Mouse (Mus musculus) ES-Bruce4 (cell line): ENCODE measurements at regions not wholly inside any gene's neighbourhood (a gene's known extent, or its start where the extent isn't known, plus 50 kb on each side); places are given as distances from the start of the nearest gene placed in this dataset.

Source experiments
- H3K27ac ChIP-seq: 2 replicates; pipeline ENCODE4 v1.5.1; 2012; ENCODE audit warnings: low read length, inconsistent platforms; ENCODE audit not compliant: insufficient read depth
- H3K27me3 ChIP-seq: 2 replicates; pipeline ENCODE4 v1.6.1; 2012; ENCODE audit warnings: mild to moderate bottlenecking, low read length, inconsistent platforms; ENCODE audit not compliant: control insufficient read depth, poor library complexity, insufficient read depth, severe bottlenecking
- H3K36me3 ChIP-seq: 2 replicates; pipeline ENCODE4 v1.6.1; 2012; ENCODE audit warnings: inconsistent platforms, mild to moderate bottlenecking, low read length, moderate library complexity; ENCODE audit not compliant: control insufficient read depth, poor library complexity, insufficient read depth, severe bottlenecking
- H3K4me1 ChIP-seq: one replicate; pipeline ENCODE4 v1.8.1; 2011; ENCODE audit warnings: low read length; ENCODE audit not compliant: control insufficient read depth, insufficient read depth
- H3K4me3 ChIP-seq: 2 replicates; pipeline ENCODE4 v1.5.1; 2011; ENCODE audit warnings: low read depth, mild to moderate bottlenecking, low read length
- H3K9ac ChIP-seq: 2 replicates; pipeline ENCODE4 v1.6.1; 2012; ENCODE audit warnings: low read depth, mild to moderate bottlenecking, inconsistent platforms; ENCODE audit not compliant: poor library complexity, severe bottlenecking
- H3K9me3 ChIP-seq: replicated peaks from 2 replicates; pipeline ENCODE4 v1.6.1; 2012; ENCODE audit warnings: mild to moderate bottlenecking, low read length, inconsistent platforms; ENCODE audit not compliant: control insufficient read depth, poor library complexity, insufficient read depth, severe bottlenecking
- CTCF ChIP-seq: IDR thresholded peaks from one replicate; pipeline ENCODE4 v1.8.1; 2011; ENCODE audit warnings: low read depth, low read length
- EP300 ChIP-seq: IDR thresholded peaks from 2 replicates; pipeline ENCODE4 v1.6.1; 2011; ENCODE audit warnings: low read depth, low read length; ENCODE audit not compliant: insufficient read depth
- POLR2A ChIP-seq: IDR thresholded peaks from one replicate; pipeline ENCODE4 v1.8.1; 2011; ENCODE audit warnings: low read length; ENCODE audit not compliant: insufficient read depth

DNA sequence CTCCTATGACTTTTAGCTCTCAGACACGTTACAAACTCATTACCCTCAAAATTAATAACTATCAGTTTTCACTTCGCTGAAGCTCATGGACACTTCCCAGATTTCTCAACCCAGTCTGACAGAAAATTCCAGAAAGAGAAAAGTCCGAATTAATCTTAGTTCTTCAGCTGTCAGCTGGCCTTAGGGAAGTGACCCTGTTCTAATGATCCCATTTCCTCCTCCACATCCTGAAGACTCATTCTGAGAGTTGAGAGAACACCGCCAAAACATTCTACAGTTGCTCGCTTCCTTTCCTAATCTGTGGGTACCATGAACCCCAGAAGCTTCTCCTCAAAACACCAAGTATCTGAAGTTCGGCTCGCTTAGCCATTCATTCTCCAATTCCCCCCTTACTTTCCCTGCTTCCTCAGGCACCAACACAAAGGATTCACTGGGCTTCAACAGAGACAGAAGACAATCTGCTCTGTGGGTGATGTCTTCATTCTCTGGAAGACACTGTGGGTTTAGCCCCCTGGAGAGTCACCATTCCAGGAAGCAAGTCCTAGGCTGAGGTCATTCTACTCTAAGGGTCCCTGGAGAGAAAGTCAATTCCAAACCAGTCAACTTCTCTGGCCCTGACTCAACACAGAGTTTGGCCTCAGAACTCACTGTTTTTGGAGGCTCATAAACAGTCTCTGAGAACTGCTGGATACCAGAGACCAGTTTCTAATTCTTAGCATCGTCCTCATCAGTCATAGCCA is 81.2 kb downstream of the Polr2m start:
- Histone ChIP-seq H3K4me3 (no peak overlapping the region), H3K4me1 (no peaks in the 10 kb centered on the region), H3K9ac (no peak overlapping the region), H3K27me3 (no peaks in the 10 kb centered on the region), H3K36me3 (no peaks in the 10 kb centered on the region), H3K9me3 (no peaks in the 10 kb centered on the region), H3K27ac (no peak overlapping the region)
- TF ChIP-seq EP300 (no peak), POLR2A (no peak), CTCF (no peak)

GRCm38 (mm10) chr9:71401667-71402066 is 84.1 kb downstream of the Polr2m start:
- Histone ChIP-seq H3K4me1 (no peaks in the 10 kb centered on the region), H3K4me3 (no peak overlapping the region), H3K27ac (no peak overlapping the region), H3K27me3 (no peaks in the 10 kb centered on the region), H3K9me3 (no peaks in the 10 kb centered on the region), H3K36me3 (no peaks in the 10 kb centered on the region), H3K9ac (no peak overlapping the region)
- TF ChIP-seq POLR2A = no peak
- no peak for TF ChIP-seq CTCF
- TF ChIP-seq EP300 = no peak

- TF ChIP-seq CTCF (no peak), POLR2A (no peak), EP300 (no peak)
- no peak overlapping the region for H3K27ac ChIP-seq
These were observed 86.4 kb downstream of the Polr2m start for GRCm38 (mm10) chr9:71399346-71399745.

DNA sequence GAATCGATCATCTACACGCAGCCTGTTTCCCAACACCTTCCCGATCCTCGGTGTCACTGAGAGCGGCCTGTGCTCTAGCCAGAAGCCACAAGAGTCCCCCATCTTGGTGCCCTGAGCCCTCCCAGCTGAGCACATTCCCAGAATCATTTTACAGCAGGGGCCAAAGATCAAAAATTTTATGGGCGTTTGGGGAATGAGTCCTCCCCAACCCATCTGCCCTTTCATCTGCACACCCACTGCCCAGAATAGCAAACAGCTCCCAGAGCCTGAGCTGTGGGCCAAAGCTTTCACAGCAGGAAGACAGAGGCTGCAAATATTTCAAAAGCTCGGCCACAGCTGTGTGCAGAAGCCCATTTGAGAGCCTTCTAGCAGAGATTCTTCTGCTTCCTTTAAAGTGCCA is 89.0 kb downstream of the Polr2m start:
- H3K9me3 ChIP-seq = no peaks in the 10 kb centered on the region
- no peaks in the 10 kb centered on the region for H3K4me1 ChIP-seq
- no peaks in the 10 kb centered on the region for H3K36me3 ChIP-seq
- TF ChIP-seq POLR2A (no peak), CTCF (no peak), EP300 (no peak)
- no peak overlapping the region for H3K4me3 ChIP-seq
- H3K27me3 ChIP-seq = no peaks in the 10 kb centered on the region
- H3K27ac ChIP-seq = no peak overlapping the region
- no peak overlapping the region for H3K9ac ChIP-seq

More at GRCm38 (mm10) chr9:71399346-71399745, 86.4 kb downstream of the Polr2m start:
- H3K27me3 ChIP-seq = no peaks in the 10 kb centered on the region
- H3K4me1 ChIP-seq = no peaks in the 10 kb centered on the region
- no peaks in the 10 kb centered on the region for H3K36me3 ChIP-seq
- H3K9ac ChIP-seq = no peak overlapping the region
- H3K9me3 ChIP-seq = no peaks in the 10 kb centered on the region
- no peak overlapping the region for H3K4me3 ChIP-seq

DNA sequence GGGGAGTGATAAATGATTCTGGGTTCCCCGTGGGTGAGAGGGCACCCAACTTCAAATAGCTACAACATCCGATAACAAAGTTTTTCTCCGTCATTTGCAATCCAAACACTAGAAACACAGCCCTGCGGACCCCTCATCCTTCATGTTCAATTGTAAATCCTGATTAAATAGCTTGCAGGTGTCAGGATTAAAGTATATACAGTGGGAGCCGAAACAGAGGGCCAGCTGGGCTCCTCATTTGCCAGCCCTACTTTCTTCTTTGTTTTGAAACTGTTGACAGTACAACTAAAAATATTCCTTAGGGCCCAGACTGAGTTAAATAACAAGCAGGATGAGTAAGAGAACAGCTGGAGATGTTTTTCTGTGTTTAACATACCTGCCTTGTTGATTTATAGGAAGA is 95.5 kb downstream of the Polr2m start:
- no peaks in the 10 kb centered on the region for H3K9me3 ChIP-seq
- no peak overlapping the region for H3K4me3 ChIP-seq
- no peak overlapping the region for H3K27ac ChIP-seq
- H3K4me1 ChIP-seq = no peaks in the 10 kb centered on the region
- no peaks in the 10 kb centered on the region for H3K36me3 ChIP-seq
- H3K9ac ChIP-seq = no peak overlapping the region
- no peak for TF ChIP-seq POLR2A
- TF ChIP-seq EP300 = no peak
- TF ChIP-seq CTCF = no peak
- no peaks in the 10 kb centered on the region for H3K27me3 ChIP-seq

GRCm38 (mm10) chr9:71387426-71387825 is 98.3 kb downstream of the Polr2m start:
- no peak overlapping the region for H3K27ac ChIP-seq
- no peaks in the 10 kb centered on the region for H3K36me3 ChIP-seq
- no peak for TF ChIP-seq CTCF
- H3K9me3 ChIP-seq = no peaks in the 10 kb centered on the region
- H3K4me1 ChIP-seq = no peaks in the 10 kb centered on the region
- H3K4me3 ChIP-seq = no peak overlapping the region
- H3K27me3 ChIP-seq = no peaks in the 10 kb centered on the region
- H3K9ac ChIP-seq = no peak overlapping the region
